Mouse (Mus musculus) intestine, embryonic 16.5 days (tissue): ENCODE measurements at regions not wholly inside any gene's neighbourhood (a gene's known extent, or its start where the extent isn't known, plus 50 kb on each side); places are given as distances from the start of the nearest gene placed in this dataset.

Source experiments
- ATAC-seq: fragments of 200-750 bp; cut with Nextera tagmentation; 2 replicates; pipeline ENCODE4 v1.8.0; 2017; ENCODE audit warnings: moderate TSS enrichment, moderate library complexity
- H3K27ac ChIP-seq: fragments of 300-500 bp; sonication (generic); 2 replicates; pipeline ENCODE4 v1.5.1; 2014; ENCODE audit warnings: mild to moderate bottlenecking, low read length
- H3K27me3 ChIP-seq: fragments of 300-500 bp; sonication (generic); replicated peaks from 2 replicates; pipeline ENCODE4 v1.6.1; 2014; ENCODE audit warnings: low read length, control low read depth, mixed read lengths; ENCODE audit not compliant: control insufficient read depth, insufficient read depth
- H3K36me3 ChIP-seq: fragments of 300-500 bp; sonication (generic); 2 replicates; pipeline ENCODE4 v1.6.1; 2014; ENCODE audit warnings: low read length, control low read depth; ENCODE audit not compliant: control insufficient read depth, insufficient read depth
- H3K4me1 ChIP-seq: fragments of 300-500 bp; sonication (generic); 2 replicates; pipeline ENCODE4 v1.6.1; 2014; ENCODE audit warnings: low read length, control low read depth, mixed read lengths; ENCODE audit not compliant: control insufficient read depth, insufficient read depth
- H3K4me2 ChIP-seq: fragments of 300-500 bp; sonication (generic); 2 replicates; pipeline ENCODE4 v1.6.1; 2014; ENCODE audit warnings: low read depth, low read length, control low read depth
- H3K4me3 ChIP-seq: fragments of 300-500 bp; sonication (generic); 2 replicates; pipeline ENCODE4 v1.5.1; 2014; ENCODE audit warnings: mild to moderate bottlenecking, low read length
- H3K9ac ChIP-seq: fragments of 300-500 bp; sonication (generic); 2 replicates; pipeline ENCODE4 v1.6.1; 2014; ENCODE audit warnings: low read depth, low read length
- H3K9me3 ChIP-seq: fragments of 300-500 bp; sonication (generic); 2 replicates; pipeline ENCODE4 v1.6.1; 2016; ENCODE audit warnings: low read length, control low read depth; ENCODE audit not compliant: control insufficient read depth
- WGBS: fragments of 180-500 bp; shearing (Covaris S2); extraction: QIAGEN DNeasy Blood & Tissue Kit; methylation state at CpG from one replicate; pipeline ENCODE4 v1.1.7; 2014; 5-methylcytosine and 5-hydroxymethylcytosine counted together

DNA sequence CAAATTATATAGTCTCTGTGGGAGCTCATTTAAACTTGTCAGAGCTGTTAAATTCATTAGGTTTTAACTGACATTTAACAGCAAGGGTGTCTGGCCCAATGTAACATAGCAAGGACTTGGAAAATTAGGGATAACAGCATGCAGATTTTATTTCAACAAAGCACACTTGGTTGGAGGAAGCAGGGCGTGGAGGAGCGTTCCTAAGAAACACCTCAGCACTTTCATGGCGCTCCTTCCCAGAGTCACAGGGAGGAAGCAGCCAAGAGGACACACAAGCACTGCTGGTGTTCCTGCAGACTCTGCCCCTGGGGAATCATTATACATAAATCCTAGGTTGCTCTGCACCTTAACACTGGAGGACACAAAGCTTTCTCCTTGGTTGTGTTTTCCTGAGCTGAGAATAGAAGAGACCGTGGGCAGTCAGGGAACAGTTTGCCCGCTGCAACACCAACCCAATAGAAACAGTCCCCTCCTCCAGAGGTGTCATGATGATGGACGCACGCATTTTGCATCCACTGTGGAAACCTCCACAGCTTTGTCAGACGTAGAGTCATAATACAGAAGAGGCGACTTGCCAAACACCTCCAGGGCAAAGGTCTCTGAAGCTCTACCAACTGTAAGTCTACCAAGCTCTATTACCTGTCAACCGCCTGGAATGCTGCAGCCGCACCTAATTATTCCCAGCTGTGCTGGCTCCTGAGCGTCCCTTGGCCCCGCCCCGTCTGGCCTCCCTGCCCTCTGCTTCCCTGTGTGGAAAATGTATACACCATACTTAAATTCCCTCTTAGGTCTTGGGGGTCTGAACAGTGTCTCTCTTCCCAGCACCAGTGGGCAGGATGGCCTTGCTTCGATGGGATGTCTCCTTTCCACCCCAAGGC, 131.3 kb downstream of the Spata18 start:
- WGBS, result 43% methylated on average over 15 of the region's 15 CpGs
- H3K9ac ChIP-seq, result no peak overlapping the region
- H3K4me2 ChIP-seq, result no peak overlapping the region
- H3K27ac ChIP-seq, result no peak overlapping the region
- H3K4me3 ChIP-seq, result no peak overlapping the region
- no peaks in the 10 kb centered on the region for H3K36me3 ChIP-seq
- no peaks in the 10 kb centered on the region for H3K9me3 ChIP-seq
- no peaks in the 10 kb centered on the region for H3K27me3 ChIP-seq
- H3K4me1 ChIP-seq, result peaks cover under 1% of the 10 kb centered on the region; the same call in 1 of the 2 replicates
- peak; percentile 82 for ATAC-seq

DNA sequence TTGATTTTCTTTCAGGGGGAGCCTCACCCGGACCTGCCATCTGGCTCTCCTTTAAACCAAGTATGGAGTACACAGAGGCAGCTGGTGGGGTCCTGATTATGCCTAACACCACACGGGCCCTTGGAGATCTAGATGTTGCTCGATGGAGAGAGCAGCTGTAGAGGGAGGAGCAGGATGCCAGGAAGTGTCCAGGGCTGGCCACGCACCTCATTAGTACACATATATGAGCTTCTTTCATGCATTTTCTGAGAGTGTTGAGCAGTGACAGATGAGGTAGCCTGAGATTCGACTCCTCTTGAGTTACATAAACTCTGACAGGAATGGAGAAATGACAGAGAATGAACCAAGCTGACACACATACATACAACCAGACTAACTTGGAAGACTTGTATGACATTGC, 136.1 kb downstream of the Spata18 start:
- H3K27me3 ChIP-seq, result no peaks in the 10 kb centered on the region
- H3K36me3 ChIP-seq, result no peaks in the 10 kb centered on the region
- H3K9me3 ChIP-seq, result no peaks in the 10 kb centered on the region
- 66% methylated on average over 5 of the region's 5 CpGs for WGBS
- H3K4me2 ChIP-seq, result no peak overlapping the region
- H3K27ac ChIP-seq, result no peak overlapping the region
- no peak overlapping the region for H3K4me3 ChIP-seq
- no peaks in the 10 kb centered on the region; the same call in 1 of the 2 replicates for H3K4me1 ChIP-seq
- no peak for ATAC-seq
- no peak overlapping the region for H3K9ac ChIP-seq

DNA sequence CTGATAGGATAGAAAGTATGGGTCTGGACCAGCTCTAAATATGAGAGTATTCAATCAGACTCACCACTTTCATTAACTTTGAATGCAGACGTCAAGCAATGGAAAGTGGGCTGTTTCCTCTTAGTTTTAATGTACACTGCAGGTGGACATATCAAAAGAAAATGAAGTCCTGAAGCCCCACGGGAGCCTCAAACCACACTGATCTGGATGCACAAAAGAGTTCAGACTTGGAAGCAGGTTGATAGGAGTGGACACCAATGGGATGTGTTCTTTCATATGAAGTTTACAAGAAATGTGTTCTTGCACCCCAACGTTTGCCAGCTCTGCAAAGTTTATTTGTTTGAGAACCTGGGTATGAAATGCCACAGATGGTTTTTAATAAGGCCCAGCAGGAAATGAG, 141.0 kb downstream of the Spata18 start:
- no peaks in the 10 kb centered on the region for H3K27me3 ChIP-seq
- no peaks in the 10 kb centered on the region for H3K36me3 ChIP-seq
- no peak overlapping the region for H3K4me2 ChIP-seq
- no peak overlapping the region for H3K27ac ChIP-seq
- H3K9ac ChIP-seq, result no peak overlapping the region
- WGBS, result 74% methylated on average over 3 of the region's 3 CpGs
- H3K9me3 ChIP-seq, result no peaks in the 10 kb centered on the region
- H3K4me3 ChIP-seq, result no peak overlapping the region
- no peak for ATAC-seq
- H3K4me1 ChIP-seq, result peaks cover 5% of the 10 kb centered on the region; the same call in 1 of the 2 replicates

DNA sequence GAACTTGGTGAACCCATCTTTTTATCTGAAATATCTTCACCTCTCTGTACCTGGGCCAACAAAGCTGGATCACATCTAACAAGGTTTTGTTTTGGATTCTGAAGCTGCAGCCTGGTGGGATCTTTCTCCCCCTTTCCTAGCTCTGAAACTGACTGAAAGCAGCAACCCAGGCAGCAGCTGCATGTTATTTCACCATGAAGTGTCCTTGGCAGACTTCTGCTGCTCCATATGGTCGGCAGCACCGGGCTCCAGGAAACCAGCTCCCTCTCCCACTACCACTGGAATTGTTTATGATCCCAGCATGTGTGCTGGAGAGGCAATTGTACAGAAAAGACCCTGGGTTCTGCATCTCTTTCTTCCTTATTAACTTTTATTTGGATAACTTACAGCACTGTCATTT, 145.0 kb downstream of the Spata18 start:
- no peaks in the 10 kb centered on the region for H3K36me3 ChIP-seq
- no peak overlapping the region for H3K4me2 ChIP-seq
- no peak overlapping the region for H3K9ac ChIP-seq
- H3K4me1 ChIP-seq, result peaks cover 5% of the 10 kb centered on the region; the same call in 1 of the 2 replicates
- H3K4me3 ChIP-seq, result no peak overlapping the region
- H3K27ac ChIP-seq, result peak overlapping the region; percentile 59
- ATAC-seq, result 0 out of 2 replicates have a peak, but pooled peaks have one; percentile 59
- H3K9me3 ChIP-seq, result no peaks in the 10 kb centered on the region
- no peaks in the 10 kb centered on the region for H3K27me3 ChIP-seq
- WGBS, result 41% methylated on average over 2 of the region's 2 CpGs

DNA sequence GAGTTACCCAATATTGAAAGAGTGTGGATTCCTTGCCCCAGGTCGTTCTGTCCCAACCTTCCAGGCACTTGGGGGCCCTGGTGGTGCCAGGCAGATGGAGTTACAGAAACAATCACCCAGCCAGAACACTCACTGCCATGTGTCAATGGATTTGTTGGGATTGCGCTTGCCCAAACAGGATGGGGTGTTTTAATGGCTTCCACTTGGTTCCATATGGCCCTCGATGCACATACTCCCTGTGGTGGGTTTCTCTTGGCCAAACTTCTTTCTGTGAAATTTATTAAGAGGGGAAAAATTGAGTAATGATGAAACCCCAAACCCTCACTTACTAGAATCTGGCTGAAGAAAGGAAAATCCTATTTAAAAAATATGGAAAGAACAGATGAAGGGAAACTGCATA, 146.8 kb downstream of the Spata18 start:
- Histone ChIP-seq H3K4me3 (no peak overlapping the region), H3K9me3 (no peaks in the 10 kb centered on the region), H3K4me2 (no peak overlapping the region), H3K4me1 (peaks cover 5% of the 10 kb centered on the region; the same call in 1 of the 2 replicates), H3K27me3 (no peaks in the 10 kb centered on the region), H3K27ac (no peak overlapping the region), H3K9ac (no peak overlapping the region), H3K36me3 (no peaks in the 10 kb centered on the region)
- 85% methylated on average over 3 of the region's 3 CpGs for WGBS
- no peak for ATAC-seq

DNA sequence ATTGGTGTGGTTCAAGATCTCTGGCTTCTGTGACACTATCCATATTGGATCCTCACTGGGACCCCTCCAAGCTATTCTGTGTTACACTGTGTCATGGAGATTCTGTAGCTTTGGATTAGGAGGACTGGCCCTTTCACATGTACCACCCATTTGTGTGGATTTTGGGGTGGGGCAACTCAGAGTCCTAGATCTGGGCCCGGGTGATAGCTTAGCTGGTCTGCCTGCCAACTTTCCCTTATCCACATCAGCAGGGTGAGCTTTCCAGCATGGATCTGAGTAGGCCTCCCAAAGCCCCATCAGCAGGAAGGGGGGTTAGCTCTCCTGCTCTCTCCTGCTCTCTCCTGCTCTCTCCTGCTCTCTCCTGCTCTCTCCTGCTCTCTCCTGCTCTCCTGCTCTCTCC, 152.3 kb downstream of the Spata18 start:
- no peak for ATAC-seq
- Histone ChIP-seq H3K9me3 (no peaks in the 10 kb centered on the region), H3K4me1 (no peaks in the 10 kb centered on the region), H3K4me3 (no peak overlapping the region), H3K4me2 (no peak overlapping the region), H3K27me3 (no peaks in the 10 kb centered on the region), H3K27ac (no peak overlapping the region), H3K9ac (no peak overlapping the region), H3K36me3 (no peaks in the 10 kb centered on the region)
- WGBS, result 94% methylated on average over 1 of the region's 1 CpGs

DNA sequence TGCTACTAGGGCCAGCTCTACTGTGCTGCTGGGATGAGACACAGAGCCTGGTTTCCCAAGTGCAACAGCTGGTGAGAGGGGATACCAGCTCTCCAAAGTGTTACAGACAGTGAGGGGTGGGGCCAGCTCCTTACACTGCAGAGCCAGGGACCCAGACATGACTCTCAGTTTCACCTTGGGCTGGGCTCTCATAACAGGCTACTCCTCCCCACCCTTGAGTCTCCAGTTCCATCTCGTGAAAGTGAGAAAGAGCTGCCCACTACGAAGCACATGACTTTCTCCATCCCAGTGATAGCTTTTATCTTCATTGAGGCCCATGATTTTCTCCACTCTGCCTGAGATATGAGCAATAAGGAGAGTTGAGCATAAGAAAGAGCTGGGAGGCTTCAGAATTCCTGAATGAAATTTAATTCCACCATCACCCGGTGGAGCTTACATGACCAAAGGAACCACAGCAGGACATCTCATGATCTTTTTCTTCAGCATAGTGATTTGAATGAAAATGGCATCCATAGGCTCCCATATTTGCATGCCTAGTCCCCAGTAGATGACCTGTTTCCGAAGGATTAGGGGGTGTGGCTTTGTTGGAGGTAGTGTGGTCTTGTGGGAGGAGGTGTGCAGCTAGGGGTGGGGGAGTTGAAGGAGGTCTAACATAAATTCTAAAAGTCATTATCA, 153.5 kb downstream of the Spata18 start:
- no peak overlapping the region for H3K4me2 ChIP-seq
- H3K4me3 ChIP-seq, result no peak overlapping the region
- WGBS, result 80% methylated on average over 4 of the region's 4 CpGs
- H3K27ac ChIP-seq, result no peak overlapping the region
- H3K36me3 ChIP-seq, result no peaks in the 10 kb centered on the region
- H3K9me3 ChIP-seq, result no peaks in the 10 kb centered on the region
- H3K9ac ChIP-seq, result no peak overlapping the region
- H3K27me3 ChIP-seq, result no peaks in the 10 kb centered on the region
- ATAC-seq, result no peak
- H3K4me1 ChIP-seq, result no peaks in the 10 kb centered on the region

DNA sequence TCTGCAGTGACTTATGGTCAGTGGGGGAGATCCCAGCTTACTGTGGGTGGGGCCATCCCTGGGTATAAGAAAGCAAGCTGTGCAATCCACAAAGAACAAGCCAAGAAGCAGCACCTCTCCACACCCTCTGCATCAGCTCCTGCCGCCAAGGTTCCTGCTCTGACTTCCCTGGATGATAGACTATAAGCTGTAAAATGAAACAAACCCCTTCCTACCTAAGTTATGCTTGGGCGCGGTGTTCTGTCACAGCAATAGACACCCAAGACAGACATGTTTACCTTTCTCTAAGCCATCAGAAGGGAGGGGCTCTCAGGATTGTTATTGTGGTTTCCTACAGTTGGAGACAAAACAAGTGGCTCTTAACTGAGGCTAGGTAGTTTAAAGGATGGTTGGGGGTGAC, 159.5 kb downstream of the Spata18 start:
- Histone ChIP-seq H3K36me3 (no peaks in the 10 kb centered on the region), H3K9me3 (no peaks in the 10 kb centered on the region), H3K4me3 (no peak overlapping the region), H3K9ac (no peak overlapping the region), H3K27ac (no peak overlapping the region), H3K4me1 (no peaks in the 10 kb centered on the region), H3K27me3 (no peaks in the 10 kb centered on the region), H3K4me2 (no peak overlapping the region)
- no peak for ATAC-seq
- WGBS, result 62% methylated on average over 3 of the region's 3 CpGs

DNA sequence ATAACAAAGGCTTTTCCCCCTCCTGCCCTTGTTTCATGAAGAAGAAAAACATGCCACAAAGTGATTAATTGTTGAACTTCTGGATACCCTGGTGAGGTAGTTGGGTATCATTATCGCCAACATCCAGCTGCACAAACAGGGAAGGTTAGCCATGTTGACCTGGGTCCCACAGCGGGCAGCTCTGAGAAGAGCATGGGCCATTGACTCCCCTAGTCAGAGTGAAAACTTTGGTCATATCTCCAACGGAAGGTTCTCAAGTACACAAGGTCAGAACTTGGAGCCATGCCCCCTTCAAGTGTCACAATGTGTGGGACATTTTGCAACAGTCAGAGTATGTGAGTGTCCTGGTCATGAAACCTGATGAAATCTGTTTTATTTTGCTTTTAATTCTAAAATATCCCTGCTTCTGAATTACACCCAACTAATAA, 159.9 kb downstream of the Spata18 start:
- Histone ChIP-seq H3K27ac (no peak overlapping the region), H3K27me3 (no peaks in the 10 kb centered on the region), H3K4me3 (no peak overlapping the region), H3K9ac (no peak overlapping the region), H3K4me1 (no peaks in the 10 kb centered on the region), H3K4me2 (no peak overlapping the region), H3K36me3 (no peaks in the 10 kb centered on the region), H3K9me3 (no peaks in the 10 kb centered on the region)
- WGBS, result 82% methylated on average over 3 of the region's 3 CpGs
- ATAC-seq, result no peak
